Mouse (Mus musculus) adrenal gland, postnatal 10 days (tissue): ENCODE measurements at regions not wholly inside any gene's neighbourhood (a gene's known extent, or its start where the extent isn't known, plus 50 kb on each side); places are given as distances from the start of the nearest gene placed in this dataset.

Experiments
- DNase-seq: peaks from one replicate; pipeline ENCODE4 v3.0.0; 2021; ENCODE audit warnings: mixed read lengths

DNA sequence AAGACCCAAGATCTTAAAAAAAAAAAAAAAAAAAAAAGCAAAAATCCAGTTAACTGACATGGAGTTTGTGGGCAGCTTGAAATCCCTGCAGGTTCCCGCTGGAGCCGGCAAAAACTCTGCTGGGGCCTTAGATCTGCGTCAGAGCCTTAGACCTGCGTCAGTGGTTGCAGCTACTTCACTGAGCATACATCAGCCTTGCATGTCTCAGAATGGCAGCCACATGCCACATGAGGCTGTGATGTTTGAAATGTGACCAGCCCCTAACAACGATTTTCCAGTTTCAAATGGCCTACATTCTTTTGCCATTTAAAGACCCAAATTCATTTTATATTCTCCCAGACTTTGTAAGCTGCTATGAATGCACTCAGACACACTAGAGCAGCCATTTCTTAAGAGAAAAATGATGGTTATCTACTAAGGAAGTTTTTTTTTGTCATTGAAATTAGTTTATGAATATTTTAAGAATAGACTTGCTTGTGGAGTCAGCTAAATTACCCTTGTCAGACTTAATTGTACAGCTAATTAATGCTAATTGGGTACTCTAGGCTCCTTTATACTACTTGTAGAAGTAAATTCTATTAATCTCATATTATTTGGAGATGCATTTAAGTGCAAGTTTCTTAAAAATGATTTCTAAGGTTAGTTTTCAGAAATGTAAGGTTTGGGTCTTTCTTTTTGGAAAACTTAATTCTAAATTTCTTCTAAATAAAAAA lies 70.8 kb downstream of the Toporsl start:
- DNase-seq, result no peak

- DNase-seq, result no peak
These were observed 104.8 kb upstream of the Olfr275 start for GRCm38 (mm10) chr4:52709563-52709962.

DNA sequence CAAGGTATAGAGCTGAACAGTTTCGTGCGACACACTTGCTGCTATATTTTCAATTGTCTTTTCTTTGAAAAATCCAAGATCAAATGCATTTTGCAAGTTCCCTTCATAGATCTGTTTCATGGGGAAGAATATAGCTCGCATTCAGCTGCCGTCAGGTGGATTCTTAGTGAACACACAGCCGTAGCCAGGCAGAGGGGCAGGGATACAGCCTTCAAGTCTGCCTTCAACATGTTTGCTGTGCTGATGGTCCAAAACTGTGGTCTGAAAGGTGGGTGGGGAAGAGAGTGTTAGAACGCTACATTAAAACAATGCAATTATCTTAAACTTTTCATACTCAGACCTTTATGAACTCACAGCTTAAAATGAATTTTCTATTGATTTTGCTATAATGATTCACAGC lies 88.2 kb upstream of the Olfr275 start:
- no peak for DNase-seq

- DNase-seq, result peak; percentile 75
These were observed 87.6 kb upstream of the Olfr275 start for GRCm38 (mm10) chr4:52726625-52727297.

GRCm38 (mm10) chr4:52733141-52733540 lies 81.3 kb upstream of the Olfr275 start:
- no peak for DNase-seq

DNA sequence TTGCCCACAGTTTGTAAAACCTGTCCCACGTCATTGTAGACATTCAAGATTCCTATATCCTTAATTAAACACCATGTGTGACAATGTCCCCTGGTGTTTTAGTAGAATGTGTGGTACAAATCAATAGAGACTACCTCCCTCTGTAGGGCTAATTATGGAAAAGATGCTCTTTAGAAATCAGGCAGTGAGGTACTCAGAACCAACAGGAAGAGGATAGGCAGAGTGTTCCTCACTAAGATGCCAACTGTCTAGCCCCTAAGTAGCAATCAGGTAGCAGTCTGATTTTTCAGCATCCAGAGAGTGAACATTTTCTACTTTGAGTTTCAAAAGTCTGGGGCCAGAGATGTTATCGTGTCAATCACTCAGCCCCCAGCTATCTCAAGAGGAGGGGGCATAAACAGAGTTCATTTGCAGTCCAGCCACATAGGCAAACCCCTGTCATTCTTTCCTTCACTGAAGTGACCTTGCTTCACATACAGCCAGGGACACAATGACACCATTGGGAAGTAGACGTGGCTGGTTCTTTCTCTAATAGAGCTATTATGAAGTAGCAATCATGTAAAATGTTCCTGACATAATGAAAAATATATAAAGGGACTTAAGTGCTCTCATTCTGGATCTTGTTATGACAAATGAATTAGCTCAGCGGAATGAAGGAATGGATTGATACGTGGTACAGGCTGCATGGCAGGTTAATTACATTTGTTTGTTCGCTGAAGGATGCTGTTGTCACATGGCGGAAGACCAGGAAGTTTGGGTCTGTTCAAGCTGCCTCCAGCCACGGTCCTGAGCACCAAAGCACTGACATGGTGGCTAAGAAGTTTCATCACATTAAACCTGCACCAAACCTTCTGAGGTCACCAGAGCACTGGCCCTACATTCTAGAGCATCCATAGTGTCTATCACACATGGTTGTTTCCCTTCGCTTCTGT lies 74.6 kb upstream of the Olfr275 start:
- DNase-seq, result no peak

DNA sequence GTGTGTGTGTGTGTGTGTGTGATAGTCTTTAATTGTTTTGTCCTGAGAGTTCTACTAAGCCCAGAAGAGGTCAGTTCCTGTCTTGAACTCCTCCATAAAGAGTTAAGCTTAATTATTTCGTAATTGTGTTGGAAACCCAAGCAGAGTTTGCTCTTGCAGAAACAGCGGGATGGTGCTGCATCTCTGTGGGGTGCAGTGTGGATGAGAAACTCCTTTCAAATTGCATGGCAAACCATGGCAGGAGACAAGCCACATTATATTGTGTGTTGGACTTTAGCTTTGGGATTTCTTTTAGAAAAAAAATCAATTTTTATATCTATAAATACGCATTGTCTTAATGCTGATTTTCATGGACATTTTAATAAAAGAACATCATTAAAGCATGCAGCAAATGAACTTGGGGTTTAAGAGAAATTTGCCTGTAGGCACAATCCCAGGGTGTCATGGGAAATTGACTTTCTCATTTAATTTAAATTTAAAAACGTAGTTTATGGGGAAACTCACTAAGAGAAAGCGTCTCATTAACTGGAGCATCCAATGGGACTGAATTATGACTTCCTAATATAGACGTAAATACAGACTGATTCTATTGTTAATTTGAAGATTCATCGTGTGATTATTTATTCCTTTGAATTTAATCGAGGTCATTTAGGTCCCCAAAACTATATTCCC lies 61.4 kb upstream of the Olfr275 start:
- no peak for DNase-seq
